Mouse (Mus musculus) heart, adult 8-10 months (tissue): ENCODE results near the gene Mrps10. TPM values are rescaled to one million over a fixed set of nuclear protein-coding genes. Genes with fewer than 3 reads are reported as not detected.
"Not testable (repeated sequence)": the region's sequence is repeated elsewhere in the genome, so short reads cannot be mapped to it uniquely, and the experiment has no call there.

Source experiments
- DNase-seq: peaks from one replicate; pipeline ENCODE4 v3.0.0; 2022; ENCODE audit warnings: low spot score
- total RNA-seq, 4 experiments: library from RNA; stranded (reverse); gene quantifications; 2 replicates each; pipeline ENCODE4 v1.2.4; 2022

The Mrps10 gene
- total RNA-seq, 4 experiments from 2014 or later, result 22.2 to 28.9 (median 28.5) TPM

- no peak for DNase-seq
Measured at GRCm38 (mm10) chr17:47381917-47382316, 13.2 kb downstream of the Mrps10 start.

GRCm38 (mm10) chr17:47383266-47383665, 14.6 kb downstream of the Mrps10 start:
- DNase-seq, result no peak

- no peak for DNase-seq
Measured at GRCm38 (mm10) chr17:47384064-47384463, 15.4 kb downstream of the Mrps10 start.

GRCm38 (mm10) chr17:47385145-47385544, 16.5 kb downstream of the Mrps10 start, which contains the start of gene Guca1b:
Gene Guca1b (plus strand): TSS chr17:47385393.
- DNase-seq, result no peak

- DNase-seq, result no peak
Measured at GRCm38 (mm10) chr17:47386649-47387048, 18.0 kb downstream of the Mrps10 start.

GRCm38 (mm10) chr17:47394223-47394869, 25.7 kb downstream of the Mrps10 start:
- no peak for DNase-seq

GRCm38 (mm10) chr17:47395376-47395913, 26.8 kb downstream of the Mrps10 start:
- peak; percentile 21 for DNase-seq

GRCm38 (mm10) chr17:47399091-47399490, 30.4 kb downstream of the Mrps10 start:
- DNase-seq, result no peak

GRCm38 (mm10) chr17:47400451-47400850, 31.8 kb downstream of the Mrps10 start, which contains the start of gene Guca1a:
Gene Guca1a (minus strand): TSS chr17:47400584.
- DNase-seq, result no peak

GRCm38 (mm10) chr17:47407717-47408557, 39.2 kb downstream of the Mrps10 start:
- DNase-seq, result no peak

- DNase-seq, result peak; percentile 50
Measured at GRCm38 (mm10) chr17:47408558-47408898, 39.8 kb downstream of the Mrps10 start.

GRCm38 (mm10) chr17:47409897-47410861, 41.5 kb downstream of the Mrps10 start:
- not testable (repeated sequence) for DNase-seq

- no peak for DNase-seq
Measured at GRCm38 (mm10) chr17:47420195-47420594, 51.5 kb downstream of the Mrps10 start.

GRCm38 (mm10) chr17:47421566-47421965, 52.9 kb downstream of the Mrps10 start:
- no peak for DNase-seq

- DNase-seq, result not testable (repeated sequence)
Measured at GRCm38 (mm10) chr17:47422616-47423015, 53.9 kb downstream of the Mrps10 start.

GRCm38 (mm10) chr17:47424186-47424585, 55.5 kb downstream of the Mrps10 start:
- no peak for DNase-seq

- no peak for DNase-seq
Measured at GRCm38 (mm10) chr17:47427316-47427715, 58.6 kb downstream of the Mrps10 start.

- no peak for DNase-seq
Measured at GRCm38 (mm10) chr17:47428831-47429304, 60.2 kb downstream of the Mrps10 start.

GRCm38 (mm10) chr17:47430815-47431214, 62.1 kb downstream of the Mrps10 start:
- no peak for DNase-seq
